Mouse (Mus musculus) lung, embryonic 14.5 days (tissue): ENCODE data around the gene Tfam. TPM values are rescaled to one million over a fixed set of nuclear protein-coding genes. Genes with fewer than 3 reads are reported as not detected.

ENCODE experiments used
- ATAC-seq: fragments of 200-750 bp; cut with Nextera tagmentation; 2 replicates; pipeline ENCODE4 v1.8.0; 2017; ENCODE audit warnings: mild to moderate bottlenecking, moderate TSS enrichment, moderate library complexity; ENCODE audit not compliant: insufficient read depth
- DNase-seq: peaks from one replicate; pipeline ENCODE4 v3.0.0-alpha.2; 2015
- H3K27ac ChIP-seq: fragments of 300-500 bp; sonication (generic); 2 replicates; pipeline ENCODE4 v1.5.1; 2014; ENCODE audit warnings: low read depth, mild to moderate bottlenecking, moderate library complexity
- H3K27me3 ChIP-seq: fragments of 300-500 bp; sonication (generic); 2 replicates; pipeline ENCODE4 v1.6.1; 2014; ENCODE audit warnings: low read length, control low read depth; ENCODE audit not compliant: insufficient read depth
- H3K36me3 ChIP-seq: fragments of 300-500 bp; sonication (generic); 2 replicates; pipeline ENCODE4 v1.6.1; 2014; ENCODE audit warnings: control low read depth; ENCODE audit not compliant: insufficient read depth
- H3K4me1 ChIP-seq: fragments of 300-500 bp; sonication (generic); 2 replicates; pipeline ENCODE4 v1.6.1; 2014; ENCODE audit warnings: antibody characterized with exemption, control low read depth; ENCODE audit not compliant: insufficient read depth
- H3K4me2 ChIP-seq: fragments of 300-500 bp; sonication (generic); 2 replicates; pipeline ENCODE4 v1.6.1; 2014; ENCODE audit warnings: mild to moderate bottlenecking
- H3K4me3 ChIP-seq: fragments of 300-500 bp; sonication (generic); 2 replicates; pipeline ENCODE4 v1.5.1; 2014; ENCODE audit warnings: low read depth, low read length
- H3K9ac ChIP-seq: fragments of 300-500 bp; sonication (generic); 2 replicates; pipeline ENCODE4 v1.6.1; 2014
- H3K9me3 ChIP-seq: fragments of 300-500 bp; sonication (generic); 2 replicates; pipeline ENCODE4 v1.6.1; 2016; ENCODE audit warnings: low read depth, low read length, control low read depth
- CTCF ChIP-seq: IDR thresholded peaks from 2 replicates; pipeline ENCODE4 v1.5.1; 2016; ENCODE audit warnings: antibody characterized with exemption, low read depth
- WGBS: fragments of 180-500 bp; shearing (Covaris S2); extraction: QIAGEN DNeasy Blood & Tissue Kit; methylation state at CpG from one replicate; pipeline ENCODE4 v1.1.7; 2014; 5-methylcytosine and 5-hydroxymethylcytosine counted together
- polyA plus RNA-seq: library from polyadenylated mRNA; unstranded; fragments of >200 nt; fragmentation: Nextera tagmentation; extraction: Ambion mirVana; gene quantifications from 2 replicates; pipeline ENCODE4 v1.2.1, GENCODE M21; 2014

Tfam gene
- polyA plus RNA-seq, 1 experiment from 2014 or later: 71.3 TPM

DNA sequence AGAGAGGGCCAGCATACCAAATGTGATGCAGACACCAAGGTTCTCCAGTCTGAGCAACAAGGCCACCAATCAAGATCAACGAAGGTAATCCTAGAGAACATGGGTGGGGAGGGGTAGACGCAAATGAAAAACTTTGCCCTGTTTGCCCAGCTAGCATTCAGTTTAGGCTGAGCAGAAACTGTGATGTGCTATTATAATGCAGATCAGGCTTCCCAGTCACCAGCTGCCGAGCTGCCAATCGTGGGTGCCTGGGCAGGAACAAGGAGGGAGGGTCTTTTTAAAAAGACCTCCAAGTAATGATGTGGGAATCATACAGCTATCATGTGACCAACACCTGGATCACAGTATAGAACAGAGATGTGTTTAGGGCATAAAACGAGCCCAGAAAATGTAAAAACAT, 15.0 kb downstream of the Tfam start:
- Histone ChIP-seq H3K9ac (no peak overlapping the region), H3K27ac (no peak overlapping the region), H3K27me3 (no peaks in the 10 kb centered on the region), H3K9me3 (no peaks in the 10 kb centered on the region), H3K36me3 (peaks cover 32% of the 10 kb centered on the region), H3K4me1 (no peaks in the 10 kb centered on the region), H3K4me3 (no peak overlapping the region), H3K4me2 (no peak overlapping the region)
- no peak for ATAC-seq
- no peak for DNase-seq
- 88% methylated on average over 5 of the region's 5 CpGs for WGBS
- TF ChIP-seq CTCF: no peak

- H3K27ac ChIP-seq: no peak overlapping the region
- no peaks in the 10 kb centered on the region for H3K4me1 ChIP-seq
- no peak overlapping the region for H3K4me3 ChIP-seq
- no peaks in the 10 kb centered on the region for H3K27me3 ChIP-seq
- H3K36me3 ChIP-seq: peaks cover 30% of the 10 kb centered on the region
- no peak for TF ChIP-seq CTCF
- no peak overlapping the region for H3K4me2 ChIP-seq
- no peak overlapping the region for H3K9ac ChIP-seq
- DNase-seq: no peak
- no peaks in the 10 kb centered on the region for H3K9me3 ChIP-seq
- 82% methylated on average over 2 of the region's 2 CpGs for WGBS
- ATAC-seq: no peak
Observed at GRCm38 (mm10) chr10:71222639-71223038, 15.4 kb downstream of the Tfam start.

DNA sequence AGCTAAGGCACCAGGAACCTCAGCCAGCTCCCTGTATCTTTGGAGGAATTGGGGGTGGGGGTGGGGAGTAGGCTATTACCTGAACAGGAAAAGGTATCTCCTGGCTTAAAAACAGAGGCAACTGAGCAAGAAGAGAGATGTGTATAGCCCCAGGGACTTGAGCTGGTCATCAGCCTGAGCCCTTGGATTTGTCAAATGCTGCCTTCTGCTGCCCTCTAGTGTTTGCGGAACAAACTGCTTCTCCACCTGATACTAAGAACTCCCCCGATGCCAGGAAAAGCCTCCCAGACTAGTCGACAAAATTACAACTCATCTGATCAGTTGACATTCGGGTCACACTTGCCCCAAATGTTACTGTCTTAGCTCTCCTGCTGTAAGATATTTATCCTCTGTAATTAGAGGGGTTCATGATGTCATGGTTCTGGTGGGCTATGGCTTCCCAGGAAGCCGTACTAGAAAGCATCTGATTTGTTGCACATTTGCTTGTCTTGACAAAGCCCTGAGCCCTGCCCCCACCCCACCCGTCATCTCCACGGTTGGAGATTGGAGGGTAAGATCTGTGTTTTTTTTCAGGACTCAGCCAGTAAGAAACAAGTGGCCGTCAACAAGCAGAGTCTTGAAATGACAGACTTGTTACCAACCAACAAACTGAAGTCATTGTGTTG, 19.7 kb downstream of the Tfam start:
- no peak overlapping the region for H3K4me2 ChIP-seq
- no peak overlapping the region for H3K9ac ChIP-seq

DNA sequence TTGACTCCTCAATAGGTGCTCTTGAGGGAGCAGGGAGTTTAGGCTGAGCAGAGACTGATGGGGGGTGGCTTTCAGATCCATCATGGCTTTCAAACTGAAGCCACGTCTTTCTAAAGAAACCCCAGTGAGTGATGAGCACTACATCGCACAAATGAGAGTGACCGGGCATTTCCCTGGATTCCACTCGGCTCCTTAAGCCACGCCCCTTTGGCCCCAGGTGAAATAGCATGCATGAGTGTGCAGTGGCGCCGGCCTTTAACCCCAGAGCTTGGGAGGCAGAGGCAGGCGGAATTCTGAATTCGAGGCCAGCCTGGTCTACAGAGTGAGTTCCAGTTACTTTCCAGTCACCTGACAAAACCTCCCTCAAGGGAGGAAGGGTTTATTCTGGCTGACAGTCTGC, 22.1 kb downstream of the Tfam start:
- no peak overlapping the region for H3K27ac ChIP-seq
- DNase-seq (no peak), ATAC-seq (no peak)
- H3K27me3 ChIP-seq: no peaks in the 10 kb centered on the region
- WGBS: 74% methylated on average over 9 of the region's 9 CpGs
- TF ChIP-seq CTCF: no peak
- no peak overlapping the region for H3K9ac ChIP-seq
- no peak overlapping the region for H3K4me2 ChIP-seq
- H3K4me1 ChIP-seq: no peaks in the 10 kb centered on the region
- H3K9me3 ChIP-seq: no peaks in the 10 kb centered on the region
- no peaks in the 10 kb centered on the region for H3K36me3 ChIP-seq
- H3K4me3 ChIP-seq: no peak overlapping the region

More for the DNA sequence above, 19.7 kb downstream of the Tfam start:
- Histone ChIP-seq H3K4me1 (no peaks in the 10 kb centered on the region), H3K4me3 (no peak overlapping the region), H3K27ac (no peak overlapping the region), H3K36me3 (no peaks in the 10 kb centered on the region), H3K9me3 (no peaks in the 10 kb centered on the region), H3K27me3 (no peaks in the 10 kb centered on the region)
- WGBS: 8% methylated on average over 8 of the region's 8 CpGs
- TF ChIP-seq CTCF: peak; percentile 92
- peak; percentile 70; the same call in 1 of the 2 replicates for ATAC-seq
- DNase-seq: peak; percentile 94

DNA sequence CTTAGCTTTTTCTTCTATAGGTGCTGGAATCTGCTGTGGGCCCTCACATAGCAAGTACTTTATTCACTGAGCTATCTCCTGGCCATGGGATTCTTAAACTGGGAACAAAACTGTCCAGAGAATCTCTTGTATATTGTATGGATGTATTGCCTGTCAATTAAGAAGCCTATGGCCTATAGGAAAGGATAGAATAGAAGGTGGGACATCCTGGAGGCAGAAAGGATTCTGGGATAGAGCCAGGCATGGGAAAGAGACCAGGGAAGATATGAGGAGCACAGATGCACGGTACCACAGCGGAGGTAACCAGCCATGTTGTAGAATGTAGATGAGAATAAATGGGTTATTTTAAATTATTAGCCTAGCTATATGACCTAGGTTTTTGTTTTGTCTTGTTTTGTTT, 36.6 kb downstream of the Tfam start:
- 88% methylated on average over 2 of the region's 2 CpGs for WGBS
- DNase-seq: no peak
- TF ChIP-seq CTCF: no peak
- no peaks in the 10 kb centered on the region for H3K27me3 ChIP-seq
- ATAC-seq: no peak
- no peaks in the 10 kb centered on the region for H3K4me1 ChIP-seq
- H3K9me3 ChIP-seq: no peaks in the 10 kb centered on the region
- no peak overlapping the region for H3K27ac ChIP-seq
- H3K9ac ChIP-seq: no peak overlapping the region
- H3K4me3 ChIP-seq: no peak overlapping the region
- no peak overlapping the region for H3K4me2 ChIP-seq
- no peaks in the 10 kb centered on the region for H3K36me3 ChIP-seq

DNA sequence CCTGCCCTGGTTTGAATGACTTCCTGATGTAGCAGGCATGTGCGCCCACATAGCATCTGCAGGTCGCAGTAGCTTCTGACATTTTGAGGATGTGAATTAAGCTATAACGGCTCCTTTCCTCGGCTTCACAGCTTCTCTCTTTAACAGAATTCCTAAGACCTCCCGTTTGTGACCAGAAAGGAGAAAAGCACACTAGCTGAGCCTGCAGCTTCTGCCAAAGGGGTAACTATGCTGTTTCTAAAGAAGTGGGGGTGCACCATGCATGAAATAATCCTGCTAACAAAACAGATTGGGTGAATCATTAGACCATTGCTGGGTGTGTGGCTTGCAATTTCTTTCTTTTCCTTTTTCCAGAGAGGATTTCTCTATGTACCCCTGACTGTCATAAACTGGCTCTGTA, 37.1 kb downstream of the Tfam start:
- DNase-seq: no peak
- Histone ChIP-seq H3K27ac (no peak overlapping the region), H3K9me3 (no peaks in the 10 kb centered on the region), H3K4me1 (no peaks in the 10 kb centered on the region), H3K27me3 (no peaks in the 10 kb centered on the region), H3K4me2 (no peak overlapping the region), H3K36me3 (no peaks in the 10 kb centered on the region), H3K4me3 (no peak overlapping the region), H3K9ac (no peak overlapping the region)
- TF ChIP-seq CTCF: no peak
- 58% methylated on average over 5 of the region's 5 CpGs for WGBS
- ATAC-seq: no peak

DNA sequence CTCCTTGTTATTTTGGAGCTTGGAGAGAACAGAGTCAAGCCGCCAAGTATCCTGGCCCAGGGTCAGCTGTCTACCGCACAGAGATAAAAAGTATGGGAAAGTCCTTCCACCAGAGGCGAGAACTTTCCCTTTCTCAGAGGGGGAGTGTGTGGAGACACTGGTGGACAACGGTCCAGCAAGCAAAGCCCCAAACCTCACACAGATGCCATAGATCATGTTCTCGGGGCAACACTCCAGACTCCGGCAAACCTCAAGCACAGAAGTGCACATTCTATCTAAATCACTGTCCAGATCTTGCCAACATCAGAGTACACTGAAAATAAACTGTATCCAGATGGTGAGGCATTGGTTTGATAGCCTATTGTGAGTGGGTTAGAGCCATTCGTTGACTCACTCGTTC, 39.4 kb downstream of the Tfam start:
- DNase-seq (peak; percentile 16), ATAC-seq (no peak)
- TF ChIP-seq CTCF: no peak
- Histone ChIP-seq H3K27me3 (no peaks in the 10 kb centered on the region), H3K4me1 (peaks cover 5% of the 10 kb centered on the region; the same call in 1 of the 2 replicates), H3K9ac (no peak overlapping the region), H3K4me3 (no peak overlapping the region), H3K9me3 (no peaks in the 10 kb centered on the region), H3K4me2 (no peak overlapping the region), H3K27ac (no peak overlapping the region), H3K36me3 (no peaks in the 10 kb centered on the region)
- WGBS: 63% methylated on average over 8 of the region's 8 CpGs
